Comparison of ENCODE assay signal across 10 mouse cellular contexts in genomic region chr5:118294865-118295258, GRCm38 (mm10). TPM values are rescaled to one million over a fixed set of nuclear protein-coding genes. Genes with fewer than 3 reads are reported as not detected.
DNase-seq lines count a peak whose midpoint lies in the region; ATAC-seq lines count a peak whose summit lies in the region.
"Had no signal": no experiment of that assay in that cellular context is flagged by ENCODE, and none has a peak within 500 bp of the region (broad histone marks: within the 10 kb centered on the region; RNA-seq: fewer than 3 reads in every experiment).

No protein-coding gene starts in this region.

- ATAC-seq in liver, embryonic 12.5 days, result no peak
- no peak for ATAC-seq in liver, embryonic 11.5 days (replicated peaks; ENCODE audit: low FRiP score)
- ATAC-seq in hindbrain, embryonic 16.5 days, result no peak
- no peak for ATAC-seq in neural tube, embryonic 13.5 days (ENCODE audit: low read depth)
- ATAC-seq in monocyte, adult 5-6 weeks (replicated peaks; ENCODE audit: insufficient number of reproducible peaks, low FRiP score, low TSS enrichment, poor library complexity, severe bottlenecking), result no peak

- H3K4me3 ChIP-seq in liver, embryonic 12.5 days, result no peak overlapping the region
- no peak overlapping the region for H3K4me3 ChIP-seq in liver, embryonic 11.5 days (ENCODE audit: low read depth, low read length)
- no peak overlapping the region for H3K4me3 ChIP-seq in forebrain, embryonic 10.5 days
- no peak overlapping the region for H3K4me3 ChIP-seq in hindbrain, embryonic 16.5 days (ENCODE audit: low read length)
- H3K4me3 ChIP-seq in neural tube, embryonic 13.5 days, result no peak overlapping the region

- no peak overlapping the region for H3K9ac ChIP-seq in liver, embryonic 12.5 days
- no peak overlapping the region for H3K9ac ChIP-seq in liver, embryonic 11.5 days (ENCODE audit: low read depth, low read length)
- no peak overlapping the region for H3K9ac ChIP-seq in hindbrain, embryonic 16.5 days (ENCODE audit: low read depth, low read length)
- H3K9ac ChIP-seq in neural tube, embryonic 13.5 days, result no peak overlapping the region

- peak overlapping the region; percentile 62 for H3K27ac ChIP-seq in liver, embryonic 12.5 days
- H3K27ac ChIP-seq in liver, embryonic 11.5 days (ENCODE audit: low read depth, low read length), result no peak overlapping the region
- H3K27ac ChIP-seq in forebrain, embryonic 10.5 days, result peak overlapping the region; percentile 74
- peak overlapping the region; percentile 24 for H3K27ac ChIP-seq in hindbrain, embryonic 16.5 days (ENCODE audit: low read depth, low read length)
- H3K27ac ChIP-seq in neural tube, embryonic 13.5 days (replicated peaks), result peak overlapping the region; percentile 79

- peaks cover 2% of the 10 kb centered on the region; the same call in 1 of the 2 replicates for H3K4me1 ChIP-seq in liver, embryonic 12.5 days
- no peaks in the 10 kb centered on the region for H3K4me1 ChIP-seq in liver, embryonic 11.5 days (replicated peaks; ENCODE audit: control insufficient read depth, insufficient read depth, low read length)
- H3K4me1 ChIP-seq in forebrain, embryonic 10.5 days, result peaks cover 34% of the 10 kb centered on the region
- H3K4me1 ChIP-seq in hindbrain, embryonic 16.5 days (ENCODE audit: control insufficient read depth, insufficient read depth, low read depth, low read length), result peaks cover 7% of the 10 kb centered on the region; the same call in 1 of the 2 replicates
- H3K4me1 ChIP-seq in neural tube, embryonic 13.5 days (replicated peaks), result peaks cover 46% of the 10 kb centered on the region

- no peaks in the 10 kb centered on the region for H3K36me3 ChIP-seq in liver, embryonic 12.5 days
- H3K36me3 ChIP-seq in liver, embryonic 11.5 days (ENCODE audit: control insufficient read depth, insufficient read depth, low read length), result no peaks in the 10 kb centered on the region
- H3K36me3 ChIP-seq in forebrain, embryonic 10.5 days (replicated peaks), result no peaks in the 10 kb centered on the region
- H3K36me3 ChIP-seq in hindbrain, embryonic 16.5 days (ENCODE audit: control insufficient read depth, insufficient read depth, low read length), result no peaks in the 10 kb centered on the region
- H3K36me3 ChIP-seq in neural tube, embryonic 13.5 days, result no peaks in the 10 kb centered on the region
- H3K36me3 ChIP-seq: G1E had no signal

- H3K4me2 ChIP-seq in liver, embryonic 12.5 days, result 0 out of 2 replicates have a peak overlapping the region, but pooled peaks have one; percentile 4
- no peak overlapping the region for H3K4me2 ChIP-seq in liver, embryonic 11.5 days
- H3K4me2 ChIP-seq in hindbrain, embryonic 16.5 days (ENCODE audit: low read length), result no peak overlapping the region
- H3K4me2 ChIP-seq in neural tube, embryonic 13.5 days, result peak overlapping the region; percentile 27; the same call in 1 of the 2 replicates

- 70% methylated on average over 7 of the region's 7 CpGs for WGBS in liver, embryonic 12.5 days (ENCODE audit: insufficient replicate concordance)
- 71% methylated on average over 7 of the region's 7 CpGs for WGBS in liver, embryonic 11.5 days
- 85% methylated on average over 7 of the region's 7 CpGs for WGBS in forebrain, embryonic 10.5 days
- 83% methylated on average over 7 of the region's 7 CpGs for WGBS in hindbrain, embryonic 16.5 days
- WGBS in neural tube, embryonic 13.5 days, result 87% methylated on average over 7 of the region's 7 CpGs

- H3K27me3 ChIP-seq in liver, embryonic 12.5 days (replicated peaks), result no peaks in the 10 kb centered on the region
- H3K27me3 ChIP-seq in liver, embryonic 11.5 days (replicated peaks; ENCODE audit: control insufficient read depth, insufficient read depth, low read length), result no peaks in the 10 kb centered on the region
- H3K27me3 ChIP-seq in forebrain, embryonic 10.5 days (ENCODE audit: poor library complexity, severe bottlenecking), result no peaks in the 10 kb centered on the region
- no peaks in the 10 kb centered on the region for H3K27me3 ChIP-seq in hindbrain, embryonic 16.5 days (replicated peaks; ENCODE audit: control insufficient read depth, insufficient read depth, low read length)
- no peaks in the 10 kb centered on the region; the same call in 1 of the 2 replicates for H3K27me3 ChIP-seq in neural tube, embryonic 13.5 days

- H3K9me3 ChIP-seq in liver, embryonic 12.5 days (replicated peaks), result no peaks in the 10 kb centered on the region
- H3K9me3 ChIP-seq in liver, embryonic 11.5 days (ENCODE audit: control insufficient read depth, low read length), result no peaks in the 10 kb centered on the region
- no peaks in the 10 kb centered on the region for H3K9me3 ChIP-seq in forebrain, embryonic 10.5 days
- H3K9me3 ChIP-seq in hindbrain, embryonic 16.5 days (ENCODE audit: control insufficient read depth, low read length), result no peaks in the 10 kb centered on the region
- H3K9me3 ChIP-seq in neural tube, embryonic 13.5 days, result no peaks in the 10 kb centered on the region
- H3K9me3 ChIP-seq: G1E had no signal

- DNase-seq in liver, embryonic 11.5 days (ENCODE audit: low spot score), result no peak
- no peak for DNase-seq in forebrain, embryonic 10.5 days (ENCODE audit: extremely low spot score, low spot score)
- DNase-seq in yolk sac, embryonic 10.5 days (ENCODE audit: low spot score), result no peak
- no peak for DNase-seq in ovary, postnatal 14 days (ENCODE audit: low spot score)
- DNase-seq: kidney, postnatal 25 days had no signal

RNA-seq across cellular contexts. Expression of gene 2410131K14Rik, which starts 49.8 kb away (rescaled TPM):
- 2.3 and 2.6 TPM in 2 replicates for polyA plus RNA-seq in liver, embryonic 12.5 days (2016; fragmentation: Nextera tagmentation; extraction: Ambion mirVana)
- polyA plus RNA-seq in liver, embryonic 11.5 days (2014; fragmentation: Nextera tagmentation; extraction: Ambion mirVana), result 4.3 TPM in 2 replicates
- 11.1 and 12.1 TPM in 2 replicates for polyA plus RNA-seq in forebrain, embryonic 10.5 days (2016; fragmentation: Nextera tagmentation; extraction: Ambion mirVana)
- polyA plus RNA-seq in hindbrain, embryonic 16.5 days (2015; fragmentation: Nextera tagmentation; extraction: Ambion mirVana), result 18.0 and 18.1 TPM in 2 replicates
- 13.6 and 14.9 TPM in 2 replicates for polyA plus RNA-seq in neural tube, embryonic 13.5 days (2015; fragmentation: Nextera tagmentation; extraction: Ambion mirVana)
- total RNA-seq in monocyte, adult 5-6 weeks (2017), result 4.5 to 6.2 TPM (median 4.9 TPM) in 3 replicates

RNA-seq across cellular contexts. Expression of gene Rnft2, which starts 49.9 kb away (rescaled TPM):
- 0.52 and 0.54 TPM in 2 replicates for polyA plus RNA-seq in liver, embryonic 12.5 days (2016; fragmentation: Nextera tagmentation; extraction: Ambion mirVana)
- polyA plus RNA-seq in liver, embryonic 11.5 days (2014; fragmentation: Nextera tagmentation; extraction: Ambion mirVana), result 1.3 and 1.7 TPM in 2 replicates
- polyA plus RNA-seq in forebrain, embryonic 10.5 days (2016; fragmentation: Nextera tagmentation; extraction: Ambion mirVana), result 4.3 and 4.9 TPM in 2 replicates
- 9.2 and 10.8 TPM in 2 replicates for polyA plus RNA-seq in hindbrain, embryonic 16.5 days (2015; fragmentation: Nextera tagmentation; extraction: Ambion mirVana)
- 9.7 and 14.1 TPM in 2 replicates for polyA plus RNA-seq in neural tube, embryonic 13.5 days (2015; fragmentation: Nextera tagmentation; extraction: Ambion mirVana)
- total RNA-seq in monocyte, adult 5-6 weeks (2017), result not detected in 3 replicates

Comparison
In these comparisons a context has a peak if more than half of its experiments do, and no peak if none do; other contexts are left out.
1. H3K4me2 ChIP-seq: peak in liver, embryonic 12.5 days (single experiment) and neural tube, embryonic 13.5 days (single experiment); none in liver, embryonic 11.5 days (single experiment) and hindbrain, embryonic 16.5 days (single experiment).